Mouse (Mus musculus): ENCODE data around the gene Pkn1. TPM values are rescaled to one million over a fixed set of nuclear protein-coding genes. Genes with fewer than 3 reads are reported as not detected.

Gene Pkn1
- polyA plus RNA-seq (2017; shearing (Covaris generic)), result 210 TPM

DNA sequence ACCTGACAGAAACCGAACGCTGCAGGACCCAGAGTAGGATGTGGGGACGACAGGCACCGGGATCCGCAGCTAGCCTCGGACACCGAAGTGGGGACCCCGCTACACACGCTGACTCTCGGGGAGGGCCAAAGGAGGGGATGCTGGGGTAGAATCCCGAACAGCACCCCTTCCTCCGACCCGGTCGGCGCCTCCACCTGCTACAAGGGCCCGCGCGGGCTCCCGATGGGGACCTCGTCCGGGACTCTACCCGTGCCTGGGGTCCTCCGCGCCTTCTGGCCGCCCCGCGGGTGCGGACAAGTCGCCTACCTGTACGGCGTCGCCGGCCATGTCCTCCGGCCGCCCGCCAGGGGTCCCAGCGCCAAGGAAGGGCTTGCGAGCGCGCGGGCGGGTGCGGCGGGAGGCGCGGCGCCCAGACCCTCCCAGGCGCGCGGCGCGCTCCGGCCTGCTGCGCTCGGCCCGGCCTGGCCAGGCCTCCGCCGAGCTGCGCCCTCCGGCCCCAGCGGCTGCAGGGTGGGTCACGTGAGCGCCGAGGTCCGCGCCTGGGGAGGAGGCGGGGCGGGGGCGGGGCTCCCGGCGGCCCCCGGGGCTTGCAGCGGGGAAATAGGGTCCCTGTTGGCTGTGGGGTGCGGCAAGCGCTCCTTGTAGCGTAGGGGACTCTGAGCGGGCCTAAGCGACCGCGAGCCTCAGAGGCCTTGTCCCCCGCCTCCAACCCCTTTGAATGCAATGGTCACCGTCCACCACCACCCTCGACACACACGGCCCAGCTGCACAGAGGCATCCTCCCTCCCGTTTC, at the start of gene Pkn1:
Gene Pkn1, minus strand, starts transcription at position 519 of the 793 bp plus-strand sequence.

DNA sequence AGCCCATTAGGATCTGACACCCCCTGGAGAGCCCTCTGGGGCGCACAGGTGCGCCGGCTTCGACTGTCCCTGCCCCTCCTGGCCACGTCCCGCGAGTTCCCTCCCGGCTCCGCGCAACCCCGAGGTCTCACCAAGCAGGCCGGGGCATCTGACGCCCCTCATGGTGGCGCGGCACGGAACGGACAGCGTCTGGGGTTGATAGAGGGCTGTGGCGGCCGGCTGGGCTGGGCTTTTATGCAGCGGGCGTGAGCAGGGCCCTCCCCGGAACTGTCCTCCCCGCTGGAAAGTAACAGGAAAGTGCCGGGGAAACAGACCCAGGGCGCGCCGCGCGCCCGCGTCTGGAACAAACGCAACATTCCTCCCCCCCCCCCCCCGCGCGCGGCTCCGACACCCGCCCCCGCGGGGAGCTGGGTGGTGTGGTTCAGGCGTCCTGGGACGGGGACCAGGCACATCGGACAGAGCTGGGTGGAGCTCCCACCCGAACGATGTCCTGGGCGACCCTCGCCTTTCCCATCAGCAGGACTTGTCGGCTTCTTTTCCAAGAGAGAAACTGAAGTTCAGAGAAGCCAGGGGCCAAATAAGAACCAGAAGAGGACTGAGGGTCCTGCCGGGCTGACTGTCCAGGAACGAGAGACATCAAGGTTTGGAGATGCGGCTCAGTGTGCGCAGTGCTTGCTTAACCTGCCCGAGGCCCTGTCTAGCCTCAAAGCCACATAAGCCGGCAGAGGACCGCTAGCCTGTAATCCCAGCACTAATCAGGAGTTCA, 42.2 kb upstream of the Pkn1 start, which contains the start of gene Adgre5:
Gene Adgre5, minus strand, starts transcription at position 351 of the 766 bp plus-strand sequence.

DNA sequence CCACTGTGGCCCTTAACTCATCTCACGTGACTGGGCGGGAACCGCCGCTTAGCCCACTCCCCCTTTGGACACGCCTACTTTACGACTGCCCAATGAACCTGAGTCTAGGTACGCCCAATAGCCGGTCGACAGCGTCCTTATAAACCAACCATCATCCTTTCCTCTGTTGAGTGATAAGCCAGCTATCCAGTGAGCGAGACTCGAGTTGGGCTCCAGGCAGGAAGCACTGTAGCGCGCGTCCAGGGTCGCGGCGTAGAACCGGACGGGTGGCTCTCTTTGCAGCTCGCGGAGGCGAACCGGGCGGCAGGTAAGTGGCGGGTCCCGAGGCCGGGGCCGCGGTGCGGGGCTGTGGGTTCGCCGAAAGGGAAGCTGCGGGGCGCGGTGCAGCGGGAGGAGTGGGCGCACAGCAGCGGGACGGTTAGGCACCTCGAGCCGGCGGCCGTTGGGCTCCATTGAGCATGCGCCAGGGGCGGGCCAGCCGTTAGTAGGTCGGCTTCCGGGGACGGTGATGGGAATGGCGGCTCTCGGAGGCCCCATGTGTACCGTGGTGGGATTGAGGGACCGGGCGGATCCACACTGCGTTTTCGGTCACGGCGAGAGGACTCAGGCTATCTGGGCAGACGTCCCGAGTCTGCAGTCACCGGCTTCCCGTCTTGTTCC, 16.2 kb upstream of the Pkn1 start, which contains the start of gene Ddx39:
Gene Ddx39, plus strand, starts transcription at position 147 of the 660 bp plus-strand sequence.

DNA sequence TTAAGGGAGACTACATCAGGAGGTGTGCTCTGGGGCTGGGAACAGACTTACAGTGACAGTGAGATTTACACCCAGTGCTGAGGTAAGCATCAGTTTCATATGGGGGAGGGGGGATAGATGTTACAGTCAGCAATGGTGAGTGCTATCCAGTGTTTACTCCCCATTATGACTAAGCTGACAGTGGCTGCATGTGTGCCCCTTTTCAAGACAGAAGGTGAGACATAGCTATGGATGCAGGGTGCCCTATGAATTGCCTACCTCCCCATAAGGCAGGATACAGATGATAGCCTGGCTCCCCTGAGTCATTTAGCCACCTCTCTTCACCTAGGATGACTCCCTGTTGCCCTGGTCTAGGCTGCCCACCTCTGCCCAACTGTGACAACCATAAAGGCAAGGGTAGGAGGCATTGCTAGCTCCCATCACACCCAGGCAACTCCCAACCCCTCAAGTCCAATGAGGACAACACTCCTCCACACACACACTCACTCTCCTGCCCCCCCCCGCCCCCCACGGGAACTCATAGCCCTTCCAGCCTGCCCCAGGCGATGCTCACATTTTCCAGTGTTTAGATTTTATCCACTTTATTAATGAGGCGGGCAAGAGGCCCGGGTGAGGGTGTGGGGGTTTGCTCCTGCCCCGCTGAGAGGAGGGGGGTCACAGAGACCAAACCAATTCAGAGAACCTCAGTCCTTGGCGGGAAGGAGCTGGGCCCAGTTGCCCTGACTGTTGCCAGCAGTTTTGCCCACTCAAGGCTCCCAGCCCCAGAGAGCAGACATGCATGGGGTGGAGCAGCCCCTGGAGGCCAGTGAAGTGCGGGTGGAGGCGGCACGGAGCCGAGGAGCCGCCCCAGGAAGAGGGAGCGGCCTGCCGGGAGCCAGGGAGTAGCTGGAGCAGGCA, 32.8 kb downstream of the Pkn1 start, which contains the start of gene Ptger1:
Gene Ptger1, plus strand, starts transcription at position 710 of the 897 bp plus-strand sequence.

DNA sequence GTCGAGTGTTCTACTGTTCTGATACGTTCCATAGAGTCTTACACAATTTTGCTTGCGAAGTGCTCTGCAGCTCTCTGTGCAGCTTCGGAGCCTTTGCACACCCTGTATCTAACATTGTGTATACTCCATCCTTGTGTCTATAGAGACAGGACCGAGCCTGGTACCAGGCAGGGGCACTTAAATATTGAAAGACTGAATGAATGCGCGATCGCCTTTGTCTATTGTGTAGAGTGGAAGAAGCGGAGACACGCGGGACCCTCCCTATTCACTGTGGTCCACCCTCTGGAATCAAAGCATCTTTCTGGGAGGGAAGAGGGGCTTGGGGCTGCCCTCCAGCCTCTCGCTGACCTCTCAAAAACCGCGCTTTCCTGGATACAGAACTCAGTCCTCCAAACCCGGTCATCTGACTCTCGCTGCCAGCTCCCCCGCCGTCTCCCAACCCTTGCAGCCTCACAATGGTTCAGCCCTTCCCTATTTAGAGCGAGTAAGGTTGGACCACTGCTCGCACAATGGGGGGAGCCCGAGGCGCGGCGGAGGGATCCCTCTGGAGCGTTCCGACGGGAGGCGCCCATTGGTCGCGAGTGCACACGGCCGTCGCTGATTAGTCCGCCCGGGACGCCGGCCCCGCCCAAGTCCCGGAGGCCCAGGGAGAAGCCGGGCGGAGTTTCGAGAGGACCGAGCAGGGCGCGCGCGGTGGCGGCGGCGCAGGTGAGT, 46.8 kb downstream of the Pkn1 start, which contains the start of gene Gipc1:
Gene Gipc1, plus strand, starts transcription at position 648 of the 714 bp plus-strand sequence.

Other genes starting within 250 kb of the Pkn1 start
- 29.7 TPM for gene Scoc, start 240.8 kb downstream of the Pkn1 start, polyA plus RNA-seq (2017; shearing (Covaris generic))
- gene Olfr370, start 163.4 kb downstream of the Pkn1 start, polyA plus RNA-seq (2017; shearing (Covaris generic)), result 0.05 TPM
- 232 TPM for gene Ndufb7, start 132.5 kb downstream of the Pkn1 start, polyA plus RNA-seq (2017; shearing (Covaris generic))
- gene Tecr, start 91.2 kb downstream of the Pkn1 start, polyA plus RNA-seq (2017; shearing (Covaris generic)), result 417 TPM
- gene Dnajb1, start 91.0 kb downstream of the Pkn1 start, polyA plus RNA-seq (2017; shearing (Covaris generic)), result 74.2 TPM
- gene Gipc1, start 46.5 kb downstream of the Pkn1 start, polyA plus RNA-seq (2017; shearing (Covaris generic)), result 59.2 TPM
- gene Ptger1, start 32.5 kb downstream of the Pkn1 start, polyA plus RNA-seq (2017; shearing (Covaris generic)), result 2.7 TPM
- 197 TPM for gene Ddx39, start 16.0 kb upstream of the Pkn1 start, polyA plus RNA-seq (2017; shearing (Covaris generic))
- gene Adgre5, start 42.1 kb upstream of the Pkn1 start, polyA plus RNA-seq (2017; shearing (Covaris generic)), result 485 TPM
- gene Adgrl1, start 200.9 kb upstream of the Pkn1 start, polyA plus RNA-seq (2017; shearing (Covaris generic)), result 8.6 TPM

Measured in CD4-positive, CD25-positive, alpha-beta regulatory T cell (primary cell).